Mouse (Mus musculus) lung, adult 2 months (tissue): Measurements from ENCODE around the gene Kcnb1.

ENCODE experiments used
- CTCF ChIP-seq: fragments of 200-500 bp; IDR thresholded peaks from 2 replicates; pipeline ENCODE4 v1.5.1; 2011; ENCODE audit warnings: mild to moderate bottlenecking, low read length, control low read depth; ENCODE audit not compliant: insufficient read depth
- POLR2A ChIP-seq: fragments of 200-500 bp; IDR thresholded peaks from 2 replicates; pipeline ENCODE4 v1.6.1; 2011; ENCODE audit warnings: low read depth, mild to moderate bottlenecking, control low read depth, low read length, borderline replicate concordance; ENCODE audit errors: extremely low read depth

GRCm38 (mm10) chr2:167220736-167221135 is 30.8 kb upstream of the Kcnb1 start:
- TF ChIP-seq POLR2A (no peak), CTCF (no peak)
